Mouse (Mus musculus) R1 (cell line): ENCODE results near the gene Rara.
A peak's percentile ranks its signal among the peaks of the same experiment; 100 is the strongest.

Experiments
- DNase-seq: peaks from one replicate; pipeline ENCODE4 v3.0.0-alpha.2; 2018; ENCODE audit warnings: low read depth, low spot score

The Rara gene

GRCm38 (mm10) chr11:98952111-98952510, 24.5 kb downstream of the Rara start:
- no peak for DNase-seq

GRCm38 (mm10) chr11:98952736-98953135, 25.1 kb downstream of the Rara start:
- DNase-seq, result peak; percentile 57

- peak; percentile 51 for DNase-seq
Measured at GRCm38 (mm10) chr11:98953361-98953760, 25.7 kb downstream of the Rara start.

GRCm38 (mm10) chr11:98953835-98954320, 26.3 kb downstream of the Rara start:
- DNase-seq, result no peak

GRCm38 (mm10) chr11:98954373-98954772, 26.8 kb downstream of the Rara start:
- DNase-seq, result peak; percentile 87

GRCm38 (mm10) chr11:98954801-98955706, 27.4 kb downstream of the Rara start:
- DNase-seq, result peak; percentile 95

GRCm38 (mm10) chr11:98955707-98956235, 28.2 kb downstream of the Rara start:
- DNase-seq, result no peak

GRCm38 (mm10) chr11:98956340-98956739, 28.7 kb downstream of the Rara start:
- no peak for DNase-seq

- peak; percentile 93 for DNase-seq
Measured at GRCm38 (mm10) chr11:98959437-98960312, 32.1 kb downstream of the Rara start.

GRCm38 (mm10) chr11:98960313-98960906, 32.8 kb downstream of the Rara start:
- DNase-seq, result no peak

- peak; percentile 63 for DNase-seq
Measured at GRCm38 (mm10) chr11:98961051-98961592, 33.5 kb downstream of the Rara start.

GRCm38 (mm10) chr11:98961766-98962165, 34.1 kb downstream of the Rara start:
- DNase-seq, result no peak

GRCm38 (mm10) chr11:98962421-98963095, 34.9 kb downstream of the Rara start:
- DNase-seq, result peak; percentile 63

GRCm38 (mm10) chr11:98963191-98964021, 35.8 kb downstream of the Rara start:
- peak; percentile 91 for DNase-seq

GRCm38 (mm10) chr11:98964201-98964615, 36.6 kb downstream of the Rara start:
- DNase-seq, result no peak

- DNase-seq, result peak; percentile 90
Measured at GRCm38 (mm10) chr11:98964616-98965415, 37.2 kb downstream of the Rara start.

GRCm38 (mm10) chr11:98965416-98966077, 37.9 kb downstream of the Rara start:
- no peak for DNase-seq

GRCm38 (mm10) chr11:98966499-98967141, 39.0 kb downstream of the Rara start:
- DNase-seq, result peak; percentile 51
